8 mouse cellular contexts compared by ENCODE assay signal in genomic region chr8:104027161-104027821, GRCm38 (mm10).
DNase-seq lines count a peak whose midpoint lies in the region; ATAC-seq lines count a peak whose summit lies in the region.

No protein-coding gene starts in this region.

- no peaks in the 10 kb centered on the region for H3K36me3 ChIP-seq in liver, embryonic 11.5 days (ENCODE audit: control insufficient read depth, insufficient read depth, low read length)
- H3K36me3 ChIP-seq in embryonic facial prominence, embryonic 11.5 days (replicated peaks; ENCODE audit: control insufficient read depth, insufficient read depth, low read depth, low read length): no peaks in the 10 kb centered on the region

- no peaks in the 10 kb centered on the region for H3K4me1 ChIP-seq in liver, embryonic 11.5 days (replicated peaks; ENCODE audit: control insufficient read depth, insufficient read depth, low read length)
- H3K4me1 ChIP-seq in embryonic facial prominence, embryonic 11.5 days (ENCODE audit: control insufficient read depth, insufficient read depth, low read length): no peaks in the 10 kb centered on the region

- no peak overlapping the region for H3K4me2 ChIP-seq in liver, embryonic 11.5 days
- H3K4me2 ChIP-seq in embryonic facial prominence, embryonic 11.5 days (ENCODE audit: low read depth, low read length): no peak overlapping the region

- no peak overlapping the region for H3K27ac ChIP-seq in liver, embryonic 11.5 days (ENCODE audit: low read depth, low read length)
- no peak overlapping the region for H3K27ac ChIP-seq in embryonic facial prominence, embryonic 11.5 days (replicated peaks; ENCODE audit: low read depth, low read length)

- H3K27me3 ChIP-seq in liver, embryonic 11.5 days (replicated peaks; ENCODE audit: control insufficient read depth, insufficient read depth, low read length): no peaks in the 10 kb centered on the region
- no peaks in the 10 kb centered on the region for H3K27me3 ChIP-seq in embryonic facial prominence, embryonic 11.5 days (ENCODE audit: control insufficient read depth, insufficient read depth, low read length)

- no peak overlapping the region for H3K4me3 ChIP-seq in liver, embryonic 11.5 days (ENCODE audit: low read depth, low read length)
- no peak overlapping the region for H3K4me3 ChIP-seq in embryonic facial prominence, embryonic 11.5 days (ENCODE audit: low read depth, low read length)

- no peak overlapping the region for H3K9ac ChIP-seq in liver, embryonic 11.5 days (ENCODE audit: low read depth, low read length)
- no peak overlapping the region for H3K9ac ChIP-seq in embryonic facial prominence, embryonic 11.5 days (replicated peaks; ENCODE audit: low read length)

- peaks cover 9% of the 10 kb centered on the region for H3K9me3 ChIP-seq in liver, embryonic 11.5 days (ENCODE audit: control insufficient read depth, low read length)
- no peaks in the 10 kb centered on the region for H3K9me3 ChIP-seq in embryonic facial prominence, embryonic 11.5 days (replicated peaks; ENCODE audit: control insufficient read depth, low read length)

- WGBS in liver, embryonic 11.5 days: 77% methylated on average over 11 of the region's 11 CpGs
- 59% methylated on average over 11 of the region's 11 CpGs for WGBS in embryonic facial prominence, embryonic 11.5 days

- intact Hi-C loops in left cerebral cortex, postnatal 4 days (cut with DNase I): loop anchor here (2.0 to 10.0 kb wide), 4 partner anchors 285 to 1242 kb away; partner anchors contain the start of gene Cdh11

- peak; percentile 13 to 16 for DNase-seq in cerebellum, postnatal 36 days
- no peak for DNase-seq in cerebellum, adult 11-12 months
- peak; percentile 10 for DNase-seq in liver
- DNase-seq in liver, embryonic 11.5 days (ENCODE audit: low spot score): no peak
- peak; percentile 85 for DNase-seq in embryonic facial prominence, embryonic 11.5 days (ENCODE audit: low spot score)
- DNase-seq in left cerebral cortex, postnatal 4 days: peak; percentile 50
- DNase-seq in retina, postnatal 7 days (ENCODE audit: low read depth, low spot score): peak; percentile 32

- no peak for ATAC-seq in liver, embryonic 11.5 days (replicated peaks; ENCODE audit: low FRiP score)
- no peak for ATAC-seq in embryonic facial prominence, embryonic 11.5 days (replicated peaks; ENCODE audit: insufficient number of reproducible peaks, low FRiP score, low TSS enrichment, low read depth)
- ATAC-seq in megakaryocyte, adult 5-6 weeks (ENCODE audit: poor library complexity, severe bottlenecking): no peak

Comparison
In these comparisons a context has a peak if more than half of its experiments do, and no peak if none do; other contexts are left out.
1. DNase-seq: peak in cerebellum, postnatal 36 days (2 of 2), liver (single experiment), embryonic facial prominence, embryonic 11.5 days (single experiment), left cerebral cortex, postnatal 4 days (single experiment) and retina, postnatal 7 days (single experiment); none in cerebellum, adult 11-12 months (single experiment) and liver, embryonic 11.5 days (single experiment).